Mouse (Mus musculus) layer of hippocampus, postnatal 25 days (tissue): ENCODE results near the gene Jakmip3. TPM values are rescaled to one million over a fixed set of nuclear protein-coding genes. Genes with fewer than 3 reads are reported as not detected.

Experiments used
- DNase-seq, 2 experiments: peaks; one replicate each; pipeline ENCODE4 v3.0.0; 2022; ENCODE audit warnings: mixed read lengths in 2 of 2, low spot score in 1 of 2; ENCODE audit errors: extremely low spot score in 1 of 2
- total RNA-seq, 2 experiments: library from RNA; stranded (reverse); gene quantifications; 2 replicates each; pipeline ENCODE4 v1.2.3; 2021

The Jakmip3 gene
- total RNA-seq, 2 experiments from 2014 or later = 46.4 to 57.3 TPM

GRCm38 (mm10) chr7:139021326-139021725 lies 80.8 kb downstream of the Jakmip3 start:
- no peak for DNase-seq

GRCm38 (mm10) chr7:139027136-139027535 lies 86.6 kb downstream of the Jakmip3 start:
- no peak for DNase-seq

- DNase-seq = no peak
These were observed 90.7 kb downstream of the Jakmip3 start for GRCm38 (mm10) chr7:139031215-139031614.

DNA sequence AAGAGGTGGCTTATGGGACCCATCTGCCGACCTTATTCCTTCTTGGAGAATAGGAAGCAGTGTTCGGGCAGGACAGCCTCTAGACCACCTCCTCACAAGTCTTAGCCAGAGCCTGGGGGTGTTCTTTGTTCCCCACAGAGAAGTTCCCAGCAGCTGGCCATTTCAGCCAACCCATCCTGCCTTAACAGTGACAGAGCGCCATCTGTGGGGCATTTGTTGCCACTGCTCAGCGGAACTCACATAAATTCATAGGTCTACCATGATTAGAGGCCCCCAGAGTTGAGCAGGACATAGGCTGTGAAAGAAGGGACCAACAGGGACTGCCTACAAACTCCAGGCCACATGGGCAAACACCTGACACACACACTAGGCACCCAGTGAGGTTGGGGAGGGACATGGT lies 122.9 kb downstream of the Jakmip3 start:
- DNase-seq = no peak

DNA sequence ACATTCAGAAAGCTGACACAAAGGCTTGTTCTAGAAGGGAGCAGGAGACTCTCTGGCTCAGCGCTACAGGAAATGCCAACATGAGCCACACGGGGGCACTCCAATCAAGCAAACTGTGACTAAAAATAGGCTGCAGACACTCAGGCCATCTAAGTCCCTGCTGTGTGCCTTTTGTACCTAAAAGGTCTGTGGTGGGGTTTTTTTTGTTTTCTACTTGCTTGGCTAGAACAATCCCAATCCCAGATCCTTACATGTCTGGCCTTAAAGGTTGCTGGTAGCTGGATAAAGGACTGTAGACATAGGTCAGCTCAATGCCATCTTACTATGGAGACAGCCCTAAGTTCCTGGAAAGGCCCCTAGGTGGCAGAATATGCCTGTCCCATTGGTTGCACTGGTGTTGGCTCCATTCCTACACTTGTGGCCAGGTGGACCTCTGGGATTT lies 127.7 kb downstream of the Jakmip3 start:
- DNase-seq = peak; percentile 76 to 93

- DNase-seq = no peak
These were observed 133.7 kb downstream of the Jakmip3 start for GRCm38 (mm10) chr7:139074189-139074588.

GRCm38 (mm10) chr7:139075054-139075794 lies 134.7 kb downstream of the Jakmip3 start:
- DNase-seq = no peak

DNA sequence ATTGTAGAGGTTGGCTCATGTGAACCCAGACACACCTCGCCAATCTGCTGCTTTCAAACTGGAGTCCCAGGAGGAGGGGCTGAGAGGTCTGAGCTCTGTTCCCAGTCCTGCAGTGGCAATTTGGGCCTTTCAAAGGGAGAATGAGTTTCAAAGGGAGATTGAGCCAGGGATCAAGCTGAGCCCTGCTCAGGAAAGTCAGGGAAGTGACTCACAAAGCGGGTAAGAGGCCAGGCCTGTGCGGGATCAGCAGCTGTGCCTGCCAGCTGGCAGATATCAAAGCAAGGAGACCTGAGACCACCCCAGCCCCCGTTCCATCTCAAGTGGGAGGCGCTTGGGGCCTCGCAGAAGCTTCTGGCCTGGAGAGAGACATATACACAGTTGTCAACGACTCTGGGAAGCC lies 136.8 kb downstream of the Jakmip3 start:
- no peak for DNase-seq

DNA sequence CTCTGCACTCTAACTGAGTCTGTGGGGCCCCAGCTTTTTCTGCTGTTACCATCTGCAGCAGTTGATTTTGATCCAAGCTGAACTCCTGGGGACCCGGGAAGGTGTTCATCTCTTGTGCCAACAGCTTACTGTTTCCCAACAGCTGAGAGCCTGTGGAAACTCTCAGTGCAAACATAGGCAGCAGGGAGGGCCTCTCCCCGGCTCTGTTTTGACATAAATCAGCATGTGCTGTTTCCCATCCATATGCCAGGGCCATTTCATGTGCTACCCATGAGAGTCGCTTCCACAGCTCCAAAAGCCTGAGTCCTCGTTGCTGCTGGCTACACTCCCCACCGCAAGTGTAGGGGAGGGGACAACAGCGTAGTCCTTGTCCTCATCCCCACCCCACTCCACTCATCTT lies 137.7 kb downstream of the Jakmip3 start:
- DNase-seq = no peak

GRCm38 (mm10) chr7:139079141-139079540 lies 138.6 kb downstream of the Jakmip3 start:
- no peak for DNase-seq

DNA sequence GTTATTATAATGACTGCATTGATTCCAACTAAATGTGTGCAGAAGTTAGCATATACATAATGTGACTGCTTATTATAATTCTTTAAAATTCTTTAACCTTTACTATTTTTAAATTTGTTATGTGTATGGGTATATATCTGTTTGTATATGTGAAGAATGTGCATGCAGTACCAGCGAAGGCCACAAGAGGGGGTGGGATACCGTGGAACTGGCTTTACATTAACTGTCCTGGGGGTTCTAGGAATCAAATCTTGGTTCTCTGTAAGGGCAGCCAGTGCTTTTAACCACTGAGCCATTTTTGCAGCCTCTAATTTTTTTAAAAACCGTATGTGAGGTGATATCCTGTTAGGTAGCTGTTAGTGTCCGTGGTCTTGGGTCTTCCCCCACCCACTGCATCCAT lies 140.2 kb downstream of the Jakmip3 start:
- DNase-seq = peak in 1 of 2 experiments; percentile 55

GRCm38 (mm10) chr7:139081158-139081557 lies 140.6 kb downstream of the Jakmip3 start:
- DNase-seq = no peak

DNA sequence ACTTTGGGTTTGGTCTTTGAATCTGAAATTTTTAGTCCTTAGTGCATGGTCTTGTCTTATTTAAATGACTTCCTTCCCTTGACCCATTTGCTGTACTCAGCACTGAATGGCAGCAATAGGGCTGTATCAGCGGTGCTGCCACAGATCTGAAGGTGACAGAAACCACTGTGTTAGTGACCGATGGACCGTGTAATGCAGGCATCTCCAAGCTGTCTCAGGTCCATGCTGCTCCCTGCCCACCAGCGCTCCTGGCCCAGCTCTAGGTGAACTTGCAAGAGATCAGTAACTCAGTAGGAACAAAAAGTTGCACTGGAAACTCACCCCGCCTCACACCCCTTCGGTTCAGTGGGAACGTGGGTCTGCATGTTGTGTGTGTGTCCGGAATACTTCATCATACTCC lies 141.8 kb downstream of the Jakmip3 start:
- DNase-seq = no peak

- DNase-seq = no peak
These were observed 143.8 kb downstream of the Jakmip3 start for GRCm38 (mm10) chr7:139084316-139084715.

DNA sequence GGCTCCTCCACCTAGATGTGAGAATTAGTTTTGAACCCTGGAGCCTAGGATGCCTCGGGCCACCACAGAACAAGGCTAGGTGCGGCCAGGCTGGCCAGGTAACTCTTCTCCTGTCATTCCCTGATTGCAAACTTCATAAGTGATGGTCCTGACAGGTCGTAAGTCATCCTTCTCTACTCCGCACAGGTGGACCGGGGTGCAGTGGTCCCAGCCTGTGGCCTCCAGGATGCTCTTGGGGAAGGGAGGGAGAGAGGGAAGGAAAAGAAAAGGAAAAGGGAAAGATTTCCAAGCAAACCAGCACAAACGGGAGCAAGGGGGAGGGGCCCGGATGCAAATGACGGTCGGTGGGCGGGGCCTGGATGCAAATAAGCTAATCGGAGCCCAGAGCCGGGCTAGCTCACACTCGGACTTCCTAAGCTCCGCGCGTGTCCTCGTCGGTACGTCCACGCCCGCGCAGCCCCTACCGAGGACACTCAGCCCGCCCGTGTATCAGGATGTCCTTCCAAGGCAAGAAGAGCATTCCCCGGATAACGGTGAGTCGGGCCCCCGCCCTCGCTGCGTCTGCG lies 145.2 kb downstream of the Jakmip3 start, which contains the start of gene Dpysl4:
Dpysl4 (plus strand) TSS at position 373 of the 566 bp plus-strand sequence.
- peak; percentile 80 to 85 for DNase-seq

- DNase-seq = no peak
These were observed 145.9 kb downstream of the Jakmip3 start for GRCm38 (mm10) chr7:139086195-139087158.

GRCm38 (mm10) chr7:139087801-139088200 lies 147.3 kb downstream of the Jakmip3 start:
- no peak for DNase-seq

DNA sequence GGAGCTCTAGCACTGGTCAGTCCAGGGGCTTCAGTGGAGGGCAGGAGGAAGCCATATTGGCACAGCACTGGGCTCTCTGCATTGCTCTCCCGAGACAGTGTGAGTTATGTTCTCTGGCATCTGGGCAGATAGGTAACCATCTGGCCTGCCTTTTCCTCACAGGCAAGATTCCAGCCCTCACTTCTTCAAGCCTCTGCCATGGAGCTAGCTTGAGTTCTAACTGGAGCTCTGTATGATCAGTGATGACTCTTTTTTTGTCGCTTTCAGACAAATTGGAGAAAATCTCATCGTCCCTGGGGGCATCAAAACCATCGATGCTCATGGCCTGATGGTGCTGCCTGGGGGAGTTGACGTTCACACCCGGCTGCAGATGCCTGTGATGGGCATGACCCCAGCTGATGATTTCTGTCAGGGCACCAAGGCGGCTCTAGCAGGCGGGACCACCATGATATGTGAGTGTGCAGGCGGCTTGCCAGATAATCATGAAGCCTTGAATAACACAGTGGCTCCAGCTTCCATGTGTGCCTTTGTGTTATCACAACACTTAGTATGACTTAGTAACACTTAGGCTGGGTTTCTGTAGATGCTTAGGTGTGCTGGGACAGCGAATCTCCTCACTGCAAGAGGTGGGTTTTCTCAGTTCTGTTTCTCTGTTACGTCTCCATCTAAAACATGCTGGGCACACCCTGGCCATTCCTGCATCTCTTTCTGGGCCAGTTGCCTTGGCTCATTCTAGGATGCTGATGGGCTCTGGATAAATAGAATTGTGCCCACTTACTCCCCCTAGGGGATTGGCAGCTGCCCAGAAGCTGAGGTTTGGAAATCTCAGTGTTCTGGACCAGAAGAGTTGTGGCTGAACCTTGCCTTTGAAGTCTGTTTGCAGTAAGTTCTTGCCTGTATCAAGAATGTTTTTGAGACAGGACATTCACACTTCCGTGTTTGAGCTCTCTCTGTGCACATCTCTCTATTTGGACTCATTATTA lies 149.7 kb downstream of the Jakmip3 start:
- peak in 1 of 2 experiments; percentile 65 for DNase-seq

GRCm38 (mm10) chr7:139091681-139092080 lies 151.2 kb downstream of the Jakmip3 start:
- DNase-seq = no peak

- DNase-seq = no peak
These were observed 152.1 kb downstream of the Jakmip3 start for GRCm38 (mm10) chr7:139092676-139093075.
